Mouse (Mus musculus) E14TG2a.4 (cell line): ENCODE data around the gene Fam13a.

Experiments used
- H3K27me3 ChIP-seq: 2 replicates; pipeline ENCODE4 v1.6.1; 2014; ENCODE audit warnings: low read length, control low read depth; ENCODE audit not compliant: insufficient read depth
- H3K36me3 ChIP-seq: 2 replicates; pipeline ENCODE4 v1.6.1; 2014; ENCODE audit warnings: low read length, control low read depth; ENCODE audit not compliant: insufficient read depth
- H3K4me1 ChIP-seq: replicated peaks from 2 replicates; pipeline ENCODE4 v1.6.1; 2014; ENCODE audit warnings: low read depth, low read length, control low read depth
- H3K4me3 ChIP-seq: replicated peaks from 2 replicates; pipeline ENCODE4 v1.5.1; 2014; ENCODE audit warnings: mild to moderate bottlenecking, low read length
- H3K9me3 ChIP-seq: 2 replicates; pipeline ENCODE4 v1.6.1; 2014; ENCODE audit warnings: low read length, control low read depth
- CTCF ChIP-seq: conservative IDR thresholded peaks from 2 replicates; pipeline ENCODE4 v1.5.1; 2014; ENCODE audit warnings: low read length
- NANOG ChIP-seq: IDR thresholded peaks from 2 replicates; pipeline ENCODE4 v1.6.1; 2014; ENCODE audit warnings: borderline replicate concordance, low read length, mixed read lengths
- POU5F1 ChIP-seq: IDR thresholded peaks from 2 replicates; pipeline ENCODE4 v1.6.1; 2014; ENCODE audit warnings: low read length, borderline replicate concordance

The Fam13a gene

DNA sequence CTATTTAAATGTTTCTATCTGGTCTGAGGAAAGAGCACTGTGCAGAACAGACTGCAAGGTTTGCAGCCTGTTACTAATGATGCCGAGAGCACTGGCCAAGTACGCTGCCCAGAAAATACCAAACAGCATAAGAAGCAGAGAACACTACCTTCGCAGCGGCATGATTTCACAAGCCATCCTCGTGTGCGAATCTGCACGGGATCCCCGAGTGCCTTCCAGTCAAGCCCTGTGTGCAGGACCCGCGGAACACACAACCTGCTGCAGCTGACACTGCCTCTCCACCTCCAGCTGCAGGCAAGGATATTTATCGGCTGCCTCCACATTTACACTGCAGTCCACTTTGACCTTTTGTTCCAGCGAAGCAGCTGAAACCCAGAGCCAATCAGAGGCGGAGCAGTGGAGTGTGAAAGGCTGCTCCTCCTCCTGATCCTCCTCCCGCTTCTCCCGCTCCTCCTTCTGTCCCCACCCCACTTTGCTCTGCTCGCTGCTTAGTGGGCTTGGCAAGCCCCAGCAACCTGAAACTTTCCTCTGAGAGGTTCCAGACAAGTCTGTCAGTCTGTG is at the start of gene Fam13a:
Gene Fam13a, minus strand, starts transcription at position 386 of the 561 bp plus-strand sequence.
- no peak for TF ChIP-seq NANOG
- no peak for TF ChIP-seq POU5F1
- TF ChIP-seq CTCF = no peak
- H3K9me3 ChIP-seq = no peaks in the 10 kb centered on the region
- 0 out of 2 replicates have a peak, but pooled peaks cover 4% of the 10 kb centered on the region for H3K27me3 ChIP-seq
- no peaks in the 10 kb centered on the region for H3K36me3 ChIP-seq
- peak within 1 kb of the TSS; percentile 64 for H3K4me3 ChIP-seq
- H3K4me1 ChIP-seq = peaks cover 7% of the 10 kb centered on the region

GRCm38 (mm10) chr6:59072096-59073060 is 48.0 kb upstream of the Fam13a start:
- Histone ChIP-seq H3K4me3 (no peak overlapping the region), H3K9me3 (peaks cover 42% of the 10 kb centered on the region), H3K36me3 (no peaks in the 10 kb centered on the region), H3K27me3 (no peaks in the 10 kb centered on the region), H3K4me1 (no peaks in the 10 kb centered on the region)
- TF ChIP-seq CTCF (no peak), POU5F1 (no peak), NANOG (no peak)

- H3K36me3 ChIP-seq = no peaks in the 10 kb centered on the region
- H3K9me3 ChIP-seq = peaks cover 35% of the 10 kb centered on the region
- no peak overlapping the region for H3K4me3 ChIP-seq
- H3K4me1 ChIP-seq = no peaks in the 10 kb centered on the region
- no peaks in the 10 kb centered on the region for H3K27me3 ChIP-seq
- no peak for TF ChIP-seq POU5F1
- no peak for TF ChIP-seq NANOG
- TF ChIP-seq CTCF = no peak
These were observed 47.3 kb upstream of the Fam13a start for GRCm38 (mm10) chr6:59071691-59072090.

- no peaks in the 10 kb centered on the region for H3K36me3 ChIP-seq
- peaks cover 1% of the 10 kb centered on the region for H3K9me3 ChIP-seq
- no peaks in the 10 kb centered on the region for H3K27me3 ChIP-seq
- H3K4me1 ChIP-seq = no peaks in the 10 kb centered on the region
- TF ChIP-seq NANOG (no peak), POU5F1 (no peak), CTCF (no peak)
- no peak overlapping the region for H3K4me3 ChIP-seq
These were observed 43.8 kb upstream of the Fam13a start for GRCm38 (mm10) chr6:59068187-59068586.

DNA sequence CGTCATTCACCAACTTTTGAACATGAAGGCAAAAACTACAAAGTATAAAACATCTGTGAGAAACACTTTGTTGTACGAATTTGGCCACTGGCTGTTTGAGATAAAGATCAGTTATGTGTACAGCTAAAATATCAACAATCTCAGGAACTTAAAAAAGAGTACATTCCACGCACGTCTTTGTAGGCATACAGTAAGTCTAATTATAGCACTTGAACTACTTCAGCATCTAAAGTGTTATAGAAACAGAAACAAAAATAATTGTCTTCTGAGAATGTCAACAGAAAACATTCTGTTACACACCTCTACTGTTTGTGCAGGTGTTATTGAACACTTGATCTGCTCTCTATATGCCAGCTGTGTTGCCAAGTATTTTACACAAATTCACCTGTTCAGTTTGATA is 40.1 kb upstream of the Fam13a start:
- Histone ChIP-seq H3K4me1 (no peaks in the 10 kb centered on the region), H3K27me3 (no peaks in the 10 kb centered on the region), H3K36me3 (no peaks in the 10 kb centered on the region), H3K4me3 (no peak overlapping the region), H3K9me3 (no peaks in the 10 kb centered on the region)
- no peak for TF ChIP-seq POU5F1
- TF ChIP-seq NANOG = no peak
- no peak for TF ChIP-seq CTCF

DNA sequence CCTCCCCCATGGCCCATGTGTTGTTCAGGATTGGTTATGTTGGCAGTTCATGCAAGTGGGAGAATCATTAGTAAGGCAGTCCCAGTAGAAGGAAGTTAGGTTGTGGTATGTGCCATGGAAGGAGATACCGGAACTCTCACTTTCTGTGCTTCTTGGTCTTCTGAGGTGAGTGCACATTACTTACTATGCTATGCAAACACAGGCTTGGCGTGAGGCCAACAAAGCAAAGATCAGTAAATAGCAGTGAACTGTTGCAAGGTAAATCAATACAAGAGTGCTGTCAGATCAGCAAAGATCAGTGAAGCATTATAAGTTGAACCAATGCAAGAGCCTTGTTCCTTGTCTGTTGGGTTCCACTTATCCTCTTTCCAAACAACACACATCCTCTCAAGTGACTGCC is 28.9 kb upstream of the Fam13a start:
- no peaks in the 10 kb centered on the region for H3K27me3 ChIP-seq
- TF ChIP-seq CTCF (no peak), POU5F1 (no peak), NANOG (no peak)
- H3K4me3 ChIP-seq = no peak overlapping the region
- no peaks in the 10 kb centered on the region for H3K9me3 ChIP-seq
- no peaks in the 10 kb centered on the region for H3K36me3 ChIP-seq
- no peaks in the 10 kb centered on the region for H3K4me1 ChIP-seq

DNA sequence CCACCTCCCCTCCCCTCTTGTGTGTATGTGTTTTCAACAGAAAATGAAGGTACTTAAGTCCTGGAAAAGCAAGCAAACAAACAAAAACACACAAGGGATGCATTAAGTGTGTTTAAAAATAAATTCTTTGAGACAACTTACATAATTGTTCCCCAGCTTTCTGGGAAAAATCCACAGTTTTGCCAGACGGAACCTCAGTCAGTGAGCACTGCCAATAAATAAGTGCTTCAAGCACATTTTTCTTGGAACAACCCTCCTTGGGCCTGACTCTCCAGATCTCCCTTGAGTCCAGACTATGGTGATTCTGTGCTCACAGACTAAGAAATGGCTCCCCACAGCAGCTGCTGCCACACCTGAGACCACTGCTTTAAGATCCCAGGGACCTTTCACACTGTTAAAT is 15.4 kb upstream of the Fam13a start:
- TF ChIP-seq POU5F1 (no peak), NANOG (no peak), CTCF (no peak)
- H3K27me3 ChIP-seq = no peaks in the 10 kb centered on the region
- H3K4me3 ChIP-seq = no peak overlapping the region
- peaks cover 6% of the 10 kb centered on the region for H3K9me3 ChIP-seq
- H3K36me3 ChIP-seq = no peaks in the 10 kb centered on the region
- no peaks in the 10 kb centered on the region for H3K4me1 ChIP-seq

GRCm38 (mm10) chr6:59032748-59033147 is 8.4 kb upstream of the Fam13a start:
- H3K36me3 ChIP-seq = no peaks in the 10 kb centered on the region
- H3K4me3 ChIP-seq = no peak overlapping the region
- H3K4me1 ChIP-seq = no peaks in the 10 kb centered on the region
- no peaks in the 10 kb centered on the region for H3K27me3 ChIP-seq
- H3K9me3 ChIP-seq = no peaks in the 10 kb centered on the region
- no peak for TF ChIP-seq POU5F1
- TF ChIP-seq CTCF = no peak
- TF ChIP-seq NANOG = no peak
